Mouse (Mus musculus) left cerebral cortex, postnatal 10 days (tissue): ENCODE measurements around the gene Spn. TPM values are rescaled to one million over a fixed set of nuclear protein-coding genes. Genes with fewer than 3 reads are reported as not detected.
"Not testable (repeated sequence)": the region's sequence is repeated elsewhere in the genome, so short reads cannot be mapped to it uniquely, and the experiment has no call there.

Source experiments
- DNase-seq, 2 experiments: peaks; one replicate each; pipeline ENCODE4 v3.0.0; 2021 to 2022; ENCODE audit warnings: low spot score in 2 of 2, mixed read lengths in 1 of 2; ENCODE audit errors: extremely low spot score in 1 of 2
- intact Hi-C: fragments of 180-260 bp; cut with DNase I; formaldehyde crosslinking; loops from one replicate; pipeline ENCODE4 v1.15.1; 2025
- total RNA-seq, 2 experiments: library from RNA; stranded (reverse); gene quantifications; 2 replicates each; pipeline ENCODE4 v1.2.3; 2021

Spn gene
- under 1 TPM; 0.11 to 0.12 TPM for total RNA-seq

DNA sequence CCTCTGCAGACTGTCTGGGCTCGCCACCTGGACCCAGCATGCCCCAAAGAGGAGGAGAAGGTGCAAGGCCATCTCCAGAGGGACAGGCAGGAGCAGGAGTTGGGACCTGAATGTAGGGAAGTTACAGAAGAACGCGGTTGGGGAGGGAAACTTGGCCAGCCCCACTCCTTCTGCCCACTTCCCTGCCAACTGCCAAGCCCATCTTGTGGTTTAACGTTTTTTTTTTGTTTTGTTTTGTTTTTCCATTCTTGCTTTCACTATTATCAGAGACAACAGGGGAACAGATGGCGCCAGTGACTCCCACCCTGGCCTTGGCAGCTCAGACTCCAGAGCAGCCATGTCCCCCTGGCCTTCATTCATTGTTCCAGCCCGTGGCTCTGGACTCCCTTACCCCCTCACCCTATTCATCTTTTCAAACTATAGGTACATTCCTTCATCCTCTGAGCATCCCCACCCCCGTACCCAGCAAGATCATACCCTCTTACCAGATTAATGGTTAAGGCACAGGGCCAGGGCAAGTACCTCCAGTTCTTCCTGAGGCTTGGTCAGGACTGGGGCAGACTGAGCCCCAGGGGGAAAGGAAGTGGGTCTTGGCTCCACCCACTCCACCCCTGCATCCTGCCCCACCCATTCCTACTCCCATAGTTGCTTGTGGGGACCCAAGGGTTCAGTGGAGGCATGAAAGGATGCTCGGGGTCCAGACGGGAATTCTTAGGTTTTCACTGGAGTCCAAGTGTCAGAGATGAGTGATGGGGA, at the start of gene Spn:
Spn (minus strand) TSS at position 562 of the 756 bp plus-strand sequence.
- no peak for DNase-seq
- intact Hi-C loops: no loop called here

DNA sequence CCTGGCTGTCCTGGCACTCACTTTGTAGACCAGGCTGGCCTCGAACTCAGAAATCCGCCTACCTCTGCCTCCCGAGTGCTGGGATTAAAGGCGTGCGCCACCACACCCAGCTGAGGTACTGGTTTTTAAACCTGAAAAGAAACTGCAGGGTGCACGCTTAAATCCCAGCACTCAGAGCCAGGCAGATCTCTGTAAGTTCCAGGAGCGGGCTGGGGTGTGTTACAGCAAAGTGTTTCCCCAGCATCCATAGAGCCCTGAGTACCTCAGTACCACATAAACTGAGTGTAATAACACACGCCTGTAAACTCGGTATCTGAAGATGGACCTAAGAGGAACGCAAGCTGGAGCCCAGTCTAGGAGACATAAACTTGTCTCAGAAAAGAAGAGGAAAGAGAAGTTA, 49.7 kb upstream of the Spn start:
- no peak for DNase-seq
- intact Hi-C loops: loop anchor here (5.0 kb wide), 1 partner anchor 55 kb away; no protein-coding TSS in a partner anchor

DNA sequence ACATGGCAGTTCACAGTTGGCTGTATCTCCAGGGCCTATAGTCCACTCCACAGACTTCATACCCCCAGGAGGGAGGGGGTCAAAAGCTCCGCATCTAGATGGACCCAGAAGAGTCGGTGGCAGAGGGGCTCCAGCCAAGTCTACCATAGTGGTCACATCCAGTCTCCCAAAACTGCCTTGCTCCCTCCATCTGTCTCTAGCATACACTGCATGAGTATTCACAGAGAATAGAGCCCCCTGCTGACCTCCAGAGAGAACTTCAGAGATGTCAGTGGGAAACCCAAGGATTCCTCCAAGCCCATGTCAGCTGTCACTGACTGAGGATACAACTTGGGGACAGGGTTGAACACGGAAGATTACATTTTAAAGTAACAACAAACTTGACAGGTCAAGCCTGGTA, 48.0 kb upstream of the Spn start:
- intact Hi-C loops: loop anchor here (5.0 kb wide), 1 partner anchor 53 kb away; no protein-coding TSS in a partner anchor
- DNase-seq: no peak

DNA sequence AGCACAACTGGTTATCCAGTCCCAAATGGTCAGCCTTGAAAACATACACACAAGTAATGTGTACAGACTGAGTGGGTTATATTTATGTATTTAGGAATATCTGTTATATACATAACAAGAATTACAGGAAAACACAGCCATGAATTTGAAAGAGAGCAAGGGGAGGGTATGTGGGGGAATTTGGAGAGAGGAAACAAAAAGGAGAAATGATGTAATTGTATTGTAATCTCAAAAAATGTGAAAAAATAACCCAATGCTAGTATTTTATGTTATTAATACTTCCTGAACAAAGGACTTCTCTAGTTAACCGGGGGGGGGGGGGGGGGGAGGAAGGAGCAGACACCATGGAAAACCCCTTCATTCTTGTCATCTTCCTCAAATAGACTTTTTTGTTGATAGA, 47.1 kb upstream of the Spn start:
- no peak for DNase-seq
- intact Hi-C loops: loop anchor here (5.0 kb wide), 1 partner anchor 52 kb away; no protein-coding TSS in a partner anchor

DNA sequence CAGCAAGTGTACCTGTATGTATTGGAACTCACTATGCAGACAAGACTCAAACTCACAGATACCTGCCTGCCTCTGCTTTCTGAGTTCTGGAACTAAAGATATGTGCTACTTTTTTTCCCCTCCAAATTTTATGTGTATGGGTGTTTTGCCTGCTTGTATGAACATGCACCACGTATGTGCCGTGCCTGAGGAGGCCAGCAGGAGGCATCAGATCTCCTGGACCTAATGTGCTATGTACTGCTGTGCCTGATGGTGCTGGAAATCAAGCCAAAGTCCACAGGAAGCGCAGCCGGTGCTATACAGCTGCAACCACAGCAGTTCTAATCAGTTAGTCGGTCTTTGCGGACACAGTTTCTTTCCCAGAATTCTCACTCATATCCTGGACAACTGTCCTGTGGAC, 46.2 kb upstream of the Spn start:
- intact Hi-C loops: no loop called here
- peak in 1 of 2 experiments; percentile 37 for DNase-seq

DNA sequence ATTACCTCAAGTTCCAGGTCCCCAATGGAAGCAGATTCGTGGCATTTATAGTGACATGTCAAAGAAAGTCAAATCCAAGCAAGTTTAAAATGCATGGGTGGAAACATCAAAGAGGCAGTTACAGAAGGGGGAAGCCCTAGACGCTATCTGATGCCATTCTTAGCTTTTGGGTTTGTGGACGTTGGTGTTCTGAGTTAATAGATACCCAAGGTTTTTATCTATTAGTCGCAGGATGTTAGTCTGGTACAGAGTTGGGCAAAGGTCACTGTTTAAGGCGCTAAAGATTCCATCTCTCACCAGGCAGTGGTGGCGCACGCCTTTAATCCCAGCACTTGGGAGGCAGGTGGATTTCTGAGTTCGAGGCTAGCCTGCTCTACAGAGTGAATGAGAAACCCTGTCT, 45.7 kb upstream of the Spn start:
- no peak for DNase-seq
- intact Hi-C loops: no loop called here

DNA sequence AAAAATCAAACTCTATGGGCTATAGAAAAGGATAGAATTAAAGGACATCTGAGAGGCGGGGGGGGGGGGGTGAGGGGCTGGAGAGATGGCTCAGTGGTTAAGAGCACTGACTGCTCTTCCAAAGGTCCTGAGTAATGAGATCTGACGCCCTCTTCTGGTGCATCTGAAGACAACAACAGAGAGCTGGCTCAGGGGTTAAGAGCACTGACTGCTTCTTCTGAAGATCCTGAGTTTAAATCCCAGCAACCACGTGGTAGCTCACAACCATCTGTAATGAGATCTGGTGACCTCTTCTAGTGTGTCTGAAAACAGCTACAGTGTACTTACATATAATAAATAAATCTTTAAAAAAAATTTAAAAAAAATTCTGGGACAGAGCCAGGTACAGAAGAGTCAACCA, 44.1 kb upstream of the Spn start:
- intact Hi-C loops, DNase-seq: not testable (repeated sequence)

DNA sequence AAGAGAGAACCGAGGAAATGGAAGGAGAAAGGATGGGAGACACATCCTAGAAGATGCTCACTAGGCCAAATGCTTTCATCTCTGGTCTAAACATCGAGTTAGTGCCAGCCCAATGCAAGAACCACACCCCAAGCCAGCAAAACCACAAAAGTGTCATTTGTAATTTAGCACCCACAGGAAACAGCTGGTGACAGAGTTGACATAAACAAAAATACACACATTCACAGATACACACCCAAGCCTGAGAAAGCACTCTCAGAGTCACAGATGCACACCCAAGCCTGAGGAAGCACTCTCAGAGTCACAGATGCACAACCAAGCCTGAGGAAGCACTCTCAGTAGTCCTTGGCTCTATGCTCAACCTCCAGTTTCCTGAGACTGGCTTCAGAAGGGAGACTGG, 43.2 kb upstream of the Spn start:
- no peak for DNase-seq
- intact Hi-C loops: no loop called here

DNA sequence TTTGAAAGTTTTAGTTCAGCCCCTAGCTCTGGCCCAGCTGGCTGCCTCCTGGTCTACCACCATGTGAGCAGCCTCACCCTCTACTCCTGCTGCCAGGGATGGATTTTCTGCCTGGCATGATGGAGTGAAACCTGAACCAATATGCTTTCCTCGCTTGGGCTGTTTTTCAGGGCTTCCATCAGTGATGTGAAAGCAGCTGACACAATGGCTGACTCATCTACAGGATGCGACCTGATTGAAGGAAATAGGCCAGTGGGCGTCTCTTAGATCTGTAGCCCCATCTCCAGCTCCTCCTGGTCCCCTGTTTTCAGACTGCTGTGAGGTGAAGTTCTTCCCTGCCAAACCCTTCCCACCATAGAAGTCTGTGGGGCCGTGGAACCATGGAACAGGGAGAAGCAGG, 39.3 kb upstream of the Spn start:
- DNase-seq: no peak
- intact Hi-C loops: no loop called here

DNA sequence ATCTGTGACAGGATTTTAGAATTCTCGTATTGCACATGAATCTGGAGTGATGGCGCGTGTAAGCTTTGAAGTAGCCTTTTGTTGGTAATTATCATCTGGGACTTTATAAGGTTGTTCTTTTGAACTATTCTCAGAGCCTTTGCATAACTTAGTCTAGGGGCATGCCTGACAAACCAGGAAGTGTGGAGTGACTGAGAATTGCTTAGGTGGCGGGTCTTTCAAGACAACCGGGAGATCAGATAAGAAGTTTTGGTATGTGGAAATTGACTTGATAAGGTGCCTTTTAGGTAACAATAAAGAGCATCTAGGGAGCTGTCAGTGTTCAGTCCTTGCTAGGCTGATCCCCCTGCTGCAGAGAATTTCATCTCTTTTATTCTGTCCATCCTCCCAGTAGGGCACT, 28.9 kb upstream of the Spn start:
- intact Hi-C loops: no loop called here
- no peak for DNase-seq

DNA sequence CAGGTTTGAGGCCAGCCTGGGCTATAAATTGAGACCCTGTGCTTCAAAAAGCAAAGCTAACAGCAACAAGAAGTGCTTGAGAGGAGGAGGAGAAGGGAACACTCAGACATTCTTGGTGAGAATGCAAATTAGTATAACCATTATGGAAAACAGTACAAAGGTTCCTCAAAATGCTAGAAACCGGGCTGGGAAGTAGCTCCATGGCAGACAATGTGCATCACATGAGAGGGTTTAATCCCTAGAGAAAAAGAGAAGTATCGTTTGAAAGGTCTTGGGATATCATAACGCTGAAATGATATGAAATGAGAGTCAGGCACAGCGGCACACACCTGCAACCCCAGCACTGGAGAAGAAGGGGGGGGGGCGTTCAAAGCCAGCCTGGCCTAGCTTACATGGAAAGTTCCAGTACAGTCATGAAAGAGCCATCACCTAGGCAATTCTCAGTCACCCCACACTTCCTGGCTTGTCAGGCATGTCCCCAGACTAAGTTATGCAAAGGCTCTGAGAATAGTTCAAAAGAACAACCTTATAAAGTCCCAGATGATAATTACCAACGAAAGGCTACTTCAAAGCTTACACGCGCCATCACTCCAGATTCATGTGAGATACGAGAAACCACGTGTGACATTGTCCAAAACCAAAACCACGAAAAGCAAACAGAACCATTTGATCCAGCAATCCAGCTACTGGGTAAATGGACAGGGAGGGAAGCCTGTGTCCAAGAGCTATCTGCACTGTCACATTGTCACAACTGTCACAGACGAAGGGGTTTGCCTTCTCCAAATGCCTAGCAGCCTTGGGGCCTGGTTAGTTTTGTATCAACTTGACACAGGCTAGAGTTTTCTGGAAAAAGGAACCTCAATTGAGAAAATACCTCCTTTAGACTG, 28.2 kb upstream of the Spn start:
- intact Hi-C loops: no loop called here
- DNase-seq: no peak

DNA sequence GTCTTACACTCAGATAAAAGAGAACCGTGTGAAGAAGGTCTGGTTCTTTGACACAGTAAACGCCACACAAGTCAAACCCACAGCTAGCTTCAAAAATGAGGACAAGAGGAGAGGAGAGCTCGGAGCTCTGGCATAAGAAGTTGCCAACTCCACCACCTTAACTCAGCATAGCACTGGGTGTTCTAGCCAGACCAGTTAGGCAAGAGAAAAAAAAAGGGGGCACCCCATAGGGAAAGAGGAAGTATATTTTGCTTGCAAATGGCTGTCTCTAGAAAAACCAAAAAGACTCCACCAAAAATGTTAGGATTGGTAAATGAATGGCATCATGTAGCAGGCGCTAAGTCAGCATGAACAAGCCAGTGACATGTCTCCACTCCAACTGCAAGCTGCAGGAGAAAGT, 26.4 kb upstream of the Spn start:
- intact Hi-C loops: no loop called here
- DNase-seq: no peak

DNA sequence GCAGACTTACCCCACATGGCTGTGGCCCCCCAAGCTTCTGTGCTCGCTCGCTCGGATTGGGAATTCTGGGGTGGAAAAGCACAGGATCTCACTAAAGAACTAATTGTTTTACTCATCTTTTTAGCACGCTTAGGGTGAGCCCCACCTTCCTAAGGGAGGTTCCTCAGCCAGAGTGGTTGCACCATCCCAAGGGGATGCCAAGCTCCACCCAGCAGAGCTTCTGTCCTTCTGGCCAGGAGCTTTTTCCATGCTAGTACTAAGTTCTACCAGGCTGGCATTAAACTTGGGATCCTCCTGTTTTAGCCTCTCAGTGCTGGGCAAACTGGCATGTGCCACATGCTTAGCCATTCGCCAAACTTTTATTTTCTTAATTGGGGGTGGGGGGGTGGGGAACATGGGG, 24.9 kb upstream of the Spn start:
- intact Hi-C loops: no loop called here

DNA sequence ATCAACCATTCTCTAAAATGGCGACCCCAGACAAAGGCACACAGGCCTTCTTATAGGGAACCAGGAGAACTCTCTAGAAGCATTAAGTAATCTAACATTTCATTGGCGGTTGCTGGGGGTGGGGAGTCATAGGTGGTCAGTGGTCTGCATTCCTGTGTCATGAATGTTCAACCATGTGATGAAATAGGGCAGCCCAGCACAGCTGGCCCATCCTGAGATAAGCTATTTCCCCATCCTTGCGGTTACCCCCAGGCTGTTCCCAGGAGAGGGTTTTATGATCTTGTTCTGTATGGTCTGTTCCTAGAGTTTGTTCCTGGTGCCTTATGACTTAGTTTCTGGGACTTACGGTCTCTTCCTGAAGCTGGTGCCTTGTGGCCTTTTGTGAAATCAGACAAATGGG, 19.9 kb upstream of the Spn start:
- no peak for DNase-seq
- intact Hi-C loops: no loop called here

More for the DNA sequence above, 24.9 kb upstream of the Spn start:
- DNase-seq: no peak

DNA sequence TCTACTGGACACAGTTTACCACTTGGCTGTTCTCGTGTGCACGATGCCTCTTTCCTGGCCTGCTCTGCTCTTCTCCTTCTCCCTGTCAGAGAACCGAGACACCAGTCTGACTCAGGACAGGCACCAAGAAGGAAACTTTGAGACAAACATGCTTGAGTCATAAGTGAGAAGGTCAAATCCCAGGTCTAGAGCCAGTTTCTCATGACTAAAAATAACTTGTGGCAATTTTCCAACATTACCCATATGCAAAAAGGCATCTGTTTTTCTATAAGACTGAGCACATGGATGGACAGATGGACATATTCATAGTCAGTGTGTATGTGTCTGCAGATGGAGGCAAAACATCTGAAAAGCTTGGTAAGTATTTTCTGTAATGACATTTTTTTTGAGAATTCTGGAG, 15.9 kb upstream of the Spn start:
- no peak for DNase-seq
- intact Hi-C loops: no loop called here

DNA sequence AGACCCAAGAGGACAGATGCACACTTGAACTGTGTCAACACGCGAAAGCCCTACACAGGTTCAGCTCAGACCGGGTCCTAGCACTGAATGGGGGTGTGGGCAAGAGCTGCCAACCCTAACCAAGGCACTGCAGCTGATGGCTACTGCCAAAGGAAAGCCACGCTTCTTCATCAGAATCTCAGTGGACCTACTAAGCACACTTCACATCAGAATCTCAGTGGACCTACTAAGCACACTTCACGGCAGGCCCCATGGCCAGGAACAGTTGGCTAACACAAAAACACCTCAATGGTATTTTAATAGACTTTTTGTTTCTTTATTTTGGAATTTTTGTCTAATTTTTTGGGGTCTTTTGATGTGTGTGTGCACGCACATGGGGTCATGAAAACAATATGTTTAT, 14.8 kb upstream of the Spn start:
- intact Hi-C loops: no loop called here
- no peak for DNase-seq

DNA sequence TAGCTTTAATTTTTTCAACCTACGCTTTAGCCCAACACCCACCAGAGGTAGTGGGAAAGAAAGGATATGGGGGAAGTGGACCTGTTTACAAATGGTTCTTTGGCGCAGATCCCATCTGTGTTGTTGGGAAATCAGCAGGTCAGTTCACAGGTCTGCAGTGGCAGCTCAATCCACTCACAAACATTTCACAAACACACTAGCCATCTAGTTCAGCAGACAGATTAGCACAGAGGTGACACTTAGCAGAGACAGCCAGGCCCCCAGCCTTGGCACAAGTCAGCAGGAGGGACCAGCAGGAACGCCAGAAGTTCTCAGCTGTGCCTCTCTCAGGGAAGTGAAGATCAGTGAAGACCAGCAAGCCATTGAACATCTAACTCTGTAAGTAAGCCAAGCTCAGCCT, 10.3 kb upstream of the Spn start:
- DNase-seq: no peak
- intact Hi-C loops: no loop called here

DNA sequence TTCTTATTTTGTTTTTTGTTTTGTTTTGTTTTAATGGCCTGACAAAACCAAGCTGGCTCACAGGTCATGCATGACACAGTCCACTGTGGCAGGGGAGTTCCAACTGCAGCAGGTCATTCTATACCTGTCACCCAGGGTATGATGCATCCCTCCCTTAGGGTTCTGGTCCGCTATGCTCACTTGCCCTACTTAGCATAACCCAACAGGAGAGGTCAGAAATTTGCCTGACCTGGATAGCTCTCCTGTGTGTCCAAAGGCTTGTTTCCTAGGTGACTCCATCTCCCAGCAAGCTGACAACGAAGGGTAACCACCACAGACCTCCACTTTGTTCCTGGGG, 8.6 kb upstream of the Spn start:
- no peak for DNase-seq
- intact Hi-C loops: no loop called here

DNA sequence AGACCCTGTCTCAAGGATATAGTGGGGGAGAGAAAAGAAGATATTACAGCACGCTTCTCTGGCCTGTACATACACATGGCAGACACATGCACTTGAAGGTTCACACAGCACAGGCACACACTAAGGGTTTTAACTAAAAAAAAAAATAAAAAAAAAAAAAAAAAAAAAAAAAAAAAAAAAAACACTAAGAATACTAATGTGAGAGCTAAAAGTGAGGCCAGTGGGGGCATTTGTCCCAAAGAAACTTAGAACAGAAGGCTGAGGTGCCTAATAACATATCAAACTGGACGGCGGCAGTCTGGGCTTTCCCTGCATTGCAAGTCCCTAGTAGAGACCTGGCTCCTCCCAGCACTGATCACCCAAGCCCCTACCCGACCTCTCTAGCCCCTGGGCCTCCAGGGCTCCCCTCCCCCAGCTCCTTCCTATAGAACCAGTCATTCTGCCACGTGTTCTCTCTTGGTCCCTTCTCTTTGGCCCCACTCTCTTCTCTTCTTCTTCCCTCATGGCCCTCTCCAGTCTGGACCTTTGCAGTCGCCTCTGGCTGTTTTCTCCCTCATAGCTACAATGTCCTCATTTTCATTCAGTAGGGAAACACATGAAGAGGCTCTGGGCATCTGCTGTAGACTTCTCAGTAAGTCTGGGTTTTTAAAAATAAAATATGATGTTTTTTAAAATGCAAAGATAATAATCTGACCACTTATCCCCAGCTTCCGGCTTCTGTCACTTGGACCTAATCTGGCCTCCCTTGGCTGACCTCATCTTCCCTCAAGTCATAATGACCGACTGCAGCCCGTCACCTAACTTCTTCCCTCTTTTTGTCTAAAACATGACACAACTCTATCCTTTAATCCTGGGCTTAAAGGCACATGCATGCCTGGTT, 8.0 kb upstream of the Spn start:
- no peak for DNase-seq
- intact Hi-C loops: no loop called here
